Mouse (Mus musculus) testis, adult 2 months (tissue): ENCODE measurements at regions not wholly inside any gene's neighbourhood (a gene's known extent, or its start where the extent isn't known, plus 50 kb on each side); places are given as distances from the start of the nearest gene placed in this dataset.

Experiments
- CTCF ChIP-seq: fragments of 200-500 bp; IDR thresholded peaks from 2 replicates; pipeline ENCODE4 v1.5.1; 2012; ENCODE audit warnings: low read depth, mild to moderate bottlenecking, inconsistent platforms, low read length, moderate library complexity; ENCODE audit not compliant: control insufficient read depth, insufficient read depth, insufficient replicate concordance
- POLR2A ChIP-seq: fragments of 200-500 bp; IDR thresholded peaks from 2 replicates; pipeline ENCODE4 v1.6.1; 2012; ENCODE audit warnings: low read depth, mild to moderate bottlenecking, inconsistent platforms, low read length, moderate library complexity; ENCODE audit not compliant: control insufficient read depth

DNA sequence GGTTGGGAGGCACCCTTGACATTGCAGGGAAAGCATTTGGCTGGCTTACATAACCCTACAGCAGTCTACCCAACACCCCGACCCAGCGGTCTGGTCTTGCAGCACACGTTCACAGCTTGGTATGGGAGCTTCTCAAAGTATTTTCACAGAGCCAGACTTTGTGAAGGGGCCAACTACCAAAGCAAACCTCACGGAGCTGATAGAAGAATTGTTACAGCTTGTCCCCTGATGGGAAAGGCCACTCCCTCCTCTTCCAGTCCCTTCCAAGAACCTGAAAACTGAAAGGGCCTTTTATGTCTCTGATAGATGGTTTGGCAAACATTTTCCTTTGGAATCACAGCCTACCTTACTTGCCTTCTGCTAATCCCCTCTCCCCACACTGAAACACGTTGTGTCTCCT lies 341.6 kb downstream of the Pik3r1 start:
- TF ChIP-seq POLR2A (no peak), CTCF (no peak)
